Mouse (Mus musculus): ENCODE measurements around the gene Dusp16. TPM values are rescaled to one million over a fixed set of nuclear protein-coding genes. Genes with fewer than 3 reads are reported as not detected.
A peak's percentile ranks its signal among the peaks of the same experiment; 100 is the strongest.

The Dusp16 gene
- polyA plus RNA-seq, 1 experiment from 2014 or later: 6.1 TPM

- H3K4me2 ChIP-seq (ENCODE audit: low read depth, low read length): no peak overlapping the region
- no peaks in the 10 kb centered on the region for H3K4me1 ChIP-seq (ENCODE audit: control insufficient read depth, low read depth, low read length)
- no peak overlapping the region for H3K4me3 ChIP-seq (ENCODE audit: low read depth, low read length)
- 34% methylated on average over 5 of the region's 5 CpGs for whole genome bisulfite sequencing (ENCODE audit: insufficient replicate concordance)
- H3K9me3 ChIP-seq (replicated peaks; ENCODE audit: control insufficient read depth, low read length): no peaks in the 10 kb centered on the region
- H3K27ac ChIP-seq (ENCODE audit: low read length): no peak overlapping the region
- no peaks in the 10 kb centered on the region for H3K36me3 ChIP-seq (ENCODE audit: control insufficient read depth, insufficient read depth)
- no peaks in the 10 kb centered on the region for H3K27me3 ChIP-seq (ENCODE audit: control insufficient read depth, insufficient read depth, low read depth, low read length)
- ATAC-seq (ENCODE audit: low read depth): no peak
- H3K9ac ChIP-seq (ENCODE audit: low read depth, low read length): no peak overlapping the region
Measured at GRCm38 (mm10) chr6:134819741-134820140, 27.3 kb upstream of the Dusp16 start.

- Histone ChIP-seq H3K4me3 (ENCODE audit: low read depth, low read length) (no peak overlapping the region), H3K9me3 (replicated peaks; ENCODE audit: control insufficient read depth, low read length) (no peaks in the 10 kb centered on the region), H3K4me2 (ENCODE audit: low read depth, low read length) (no peak overlapping the region), H3K4me1 (ENCODE audit: control insufficient read depth, low read depth, low read length) (no peaks in the 10 kb centered on the region), H3K9ac (ENCODE audit: low read depth, low read length) (no peak overlapping the region), H3K36me3 (ENCODE audit: control insufficient read depth, insufficient read depth) (no peaks in the 10 kb centered on the region), H3K27ac (ENCODE audit: low read length) (no peak overlapping the region), H3K27me3 (ENCODE audit: control insufficient read depth, insufficient read depth, low read depth, low read length) (no peaks in the 10 kb centered on the region)
- 60% methylated on average over 12 of the region's 12 CpGs for WGBS (ENCODE audit: insufficient replicate concordance)
- ATAC-seq (ENCODE audit: low read depth): no peak
Measured at GRCm38 (mm10) chr6:134817051-134817928, 24.9 kb upstream of the Dusp16 start.

DNA sequence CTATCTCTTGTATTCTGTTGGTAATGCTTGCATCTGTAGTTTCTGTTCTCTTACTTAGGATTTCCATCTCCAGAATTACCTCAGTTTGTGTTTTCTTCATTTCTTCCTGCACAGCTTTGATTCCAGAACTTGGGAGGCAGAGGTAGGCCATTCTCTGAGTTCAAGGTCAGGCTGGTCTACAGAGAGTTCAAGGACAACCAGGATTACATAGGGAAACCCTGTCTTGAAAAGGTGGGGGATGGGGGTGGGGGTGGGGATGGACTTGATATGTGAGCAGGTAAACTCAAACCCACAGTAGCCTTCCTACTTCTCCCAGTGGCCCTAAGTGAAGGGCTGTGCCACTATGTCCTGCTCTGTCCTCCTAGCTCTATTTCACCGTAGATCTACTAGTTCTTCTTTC lies 20.6 kb upstream of the Dusp16 start:
- no peaks in the 10 kb centered on the region for H3K9me3 ChIP-seq (replicated peaks; ENCODE audit: control insufficient read depth, low read length)
- no peak overlapping the region for H3K9ac ChIP-seq (ENCODE audit: low read depth, low read length)
- ATAC-seq (ENCODE audit: low read depth): no peak
- H3K36me3 ChIP-seq (ENCODE audit: control insufficient read depth, insufficient read depth): no peaks in the 10 kb centered on the region
- no peaks in the 10 kb centered on the region for H3K27me3 ChIP-seq (ENCODE audit: control insufficient read depth, insufficient read depth, low read depth, low read length)
- WGBS (ENCODE audit: insufficient replicate concordance): 67% methylated on average over 1 of the region's 1 CpGs
- no peak overlapping the region for H3K4me2 ChIP-seq (ENCODE audit: low read depth, low read length)
- no peaks in the 10 kb centered on the region for H3K4me1 ChIP-seq (ENCODE audit: control insufficient read depth, low read depth, low read length)
- no peak overlapping the region for H3K4me3 ChIP-seq (ENCODE audit: low read depth, low read length)
- H3K27ac ChIP-seq (ENCODE audit: low read length): no peak overlapping the region

GRCm38 (mm10) chr6:134807794-134808193 lies 15.4 kb upstream of the Dusp16 start:
- Histone ChIP-seq H3K9ac (ENCODE audit: low read depth, low read length) (no peak overlapping the region), H3K27ac (ENCODE audit: low read length) (no peak overlapping the region), H3K4me3 (ENCODE audit: low read depth, low read length) (no peak overlapping the region), H3K27me3 (ENCODE audit: control insufficient read depth, insufficient read depth, low read depth, low read length) (no peaks in the 10 kb centered on the region; the same call in 1 of the 2 replicates), H3K4me1 (ENCODE audit: control insufficient read depth, low read depth, low read length) (no peaks in the 10 kb centered on the region), H3K36me3 (ENCODE audit: control insufficient read depth, insufficient read depth) (no peaks in the 10 kb centered on the region), H3K4me2 (ENCODE audit: low read depth, low read length) (no peak overlapping the region), H3K9me3 (replicated peaks; ENCODE audit: control insufficient read depth, low read length) (no peaks in the 10 kb centered on the region)
- WGBS (ENCODE audit: insufficient replicate concordance): 80% methylated on average over 11 of the region's 11 CpGs
- no peak for ATAC-seq (ENCODE audit: low read depth)

DNA sequence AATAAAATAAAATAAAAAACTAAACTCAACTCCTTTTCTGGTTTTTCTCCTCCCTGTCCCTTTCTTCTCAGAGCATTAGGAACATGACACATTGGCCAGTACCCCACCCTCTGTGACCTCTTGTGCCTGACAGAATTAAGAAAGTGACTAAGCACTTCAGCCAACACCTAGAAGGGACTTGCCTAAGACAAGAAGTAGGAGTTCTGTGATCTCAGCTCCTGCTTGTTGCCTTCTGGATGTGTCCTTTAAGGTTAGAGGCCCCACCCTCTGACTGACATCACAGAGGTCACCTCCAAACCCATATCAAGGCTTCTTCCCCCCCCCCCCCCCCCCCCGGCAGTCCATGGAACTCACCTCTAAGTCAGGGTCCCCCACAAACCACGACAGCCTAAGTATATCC lies 14.7 kb upstream of the Dusp16 start:
- 47% methylated on average over 1 of the region's 2 CpGs for WGBS (ENCODE audit: insufficient replicate concordance)
- H3K27ac ChIP-seq (ENCODE audit: low read length): no peak overlapping the region
- no peaks in the 10 kb centered on the region for H3K4me1 ChIP-seq (ENCODE audit: control insufficient read depth, low read depth, low read length)
- no peak overlapping the region for H3K4me3 ChIP-seq (ENCODE audit: low read depth, low read length)
- H3K9ac ChIP-seq (ENCODE audit: low read depth, low read length): no peak overlapping the region
- H3K36me3 ChIP-seq (ENCODE audit: control insufficient read depth, insufficient read depth): no peaks in the 10 kb centered on the region
- H3K27me3 ChIP-seq (ENCODE audit: control insufficient read depth, insufficient read depth, low read depth, low read length): no peaks in the 10 kb centered on the region; the same call in 1 of the 2 replicates
- H3K9me3 ChIP-seq (replicated peaks; ENCODE audit: control insufficient read depth, low read length): no peaks in the 10 kb centered on the region
- no peak overlapping the region for H3K4me2 ChIP-seq (ENCODE audit: low read depth, low read length)
- ATAC-seq (ENCODE audit: low read depth): no peak

DNA sequence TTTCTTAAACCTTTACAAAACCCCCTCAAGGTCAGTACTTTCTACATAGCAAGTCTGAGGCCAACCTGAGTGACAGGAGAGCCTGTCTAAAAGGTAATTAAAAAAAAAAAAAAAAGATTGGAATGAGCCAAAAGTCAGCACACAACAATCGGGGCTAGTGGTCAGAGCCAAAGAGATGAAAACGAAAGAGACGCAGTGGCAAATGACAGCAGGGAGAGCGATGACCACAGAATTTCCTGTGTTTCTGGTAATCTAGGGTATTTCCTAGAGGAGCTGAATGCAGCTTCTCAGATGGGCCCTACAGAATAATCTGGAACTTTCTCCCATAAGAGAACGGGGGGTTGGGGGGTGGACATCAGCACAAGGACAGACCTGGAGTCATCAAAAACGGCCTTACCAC lies 13.7 kb upstream of the Dusp16 start:
- Histone ChIP-seq H3K27ac (ENCODE audit: low read length) (no peak overlapping the region), H3K4me1 (ENCODE audit: control insufficient read depth, low read depth, low read length) (no peaks in the 10 kb centered on the region), H3K27me3 (ENCODE audit: control insufficient read depth, insufficient read depth, low read depth, low read length) (no peaks in the 10 kb centered on the region; the same call in 1 of the 2 replicates), H3K4me2 (ENCODE audit: low read depth, low read length) (no peak overlapping the region), H3K4me3 (ENCODE audit: low read depth, low read length) (no peak overlapping the region), H3K36me3 (ENCODE audit: control insufficient read depth, insufficient read depth) (no peaks in the 10 kb centered on the region), H3K9me3 (replicated peaks; ENCODE audit: control insufficient read depth, low read length) (no peaks in the 10 kb centered on the region), H3K9ac (ENCODE audit: low read depth, low read length) (no peak overlapping the region)
- no peak for ATAC-seq (ENCODE audit: low read depth)
- WGBS (ENCODE audit: insufficient replicate concordance): 45% methylated on average over 6 of the region's 6 CpGs

DNA sequence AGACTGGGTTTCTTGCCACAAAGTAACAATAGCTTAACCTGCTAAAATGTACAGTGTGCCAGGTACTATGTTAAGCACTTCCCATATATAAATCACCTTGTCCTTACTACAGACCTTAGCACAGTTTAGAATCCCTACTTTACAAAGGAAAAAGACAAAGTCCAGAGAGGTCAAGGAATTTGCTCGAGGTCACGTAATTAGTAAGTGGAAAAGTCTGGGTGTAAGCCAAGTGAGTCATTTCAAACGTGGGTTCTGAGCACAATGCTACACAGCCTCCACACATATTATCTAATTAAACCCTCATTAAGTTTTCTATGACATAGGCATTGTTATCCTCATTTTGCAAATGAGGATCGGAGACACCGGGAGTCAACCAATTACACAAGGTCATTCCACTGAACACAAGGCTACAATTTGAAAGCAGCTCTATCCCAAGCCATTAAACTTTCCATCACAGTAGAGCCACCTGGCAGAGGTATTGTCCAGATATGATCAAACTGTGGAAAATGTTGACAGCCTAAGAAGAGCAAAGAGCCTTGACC lies 12.4 kb upstream of the Dusp16 start:
- Histone ChIP-seq H3K4me2 (ENCODE audit: low read depth, low read length) (no peak overlapping the region), H3K4me1 (ENCODE audit: control insufficient read depth, low read depth, low read length) (no peaks in the 10 kb centered on the region), H3K36me3 (ENCODE audit: control insufficient read depth, insufficient read depth) (no peaks in the 10 kb centered on the region), H3K9ac (ENCODE audit: low read depth, low read length) (no peak overlapping the region), H3K9me3 (replicated peaks; ENCODE audit: control insufficient read depth, low read length) (no peaks in the 10 kb centered on the region), H3K27ac (ENCODE audit: low read length) (no peak overlapping the region), H3K4me3 (ENCODE audit: low read depth, low read length) (no peak overlapping the region), H3K27me3 (ENCODE audit: control insufficient read depth, insufficient read depth, low read depth, low read length) (no peaks in the 10 kb centered on the region; the same call in 1 of the 2 replicates)
- 72% methylated on average over 5 of the region's 5 CpGs for WGBS (ENCODE audit: insufficient replicate concordance)
- no peak for ATAC-seq (ENCODE audit: low read depth)

DNA sequence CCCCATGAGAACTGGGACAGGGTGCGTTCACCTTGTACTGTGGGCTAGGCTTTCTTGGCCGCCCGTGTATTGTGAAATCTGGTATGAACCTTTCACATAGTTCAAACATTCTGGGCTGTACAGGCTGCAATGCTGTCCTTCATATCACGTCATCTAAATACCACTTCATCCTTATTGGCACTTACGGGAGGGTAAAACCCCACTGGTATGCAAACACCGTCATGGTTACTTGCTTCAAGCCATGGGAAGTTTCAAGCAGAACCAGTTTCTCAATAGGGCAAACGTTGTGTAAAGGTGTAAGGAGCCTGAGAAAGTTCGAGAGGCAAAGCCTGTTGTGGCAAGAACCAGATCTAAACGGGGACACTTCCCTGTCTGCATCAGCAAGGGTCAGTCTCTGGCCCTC lies 10.2 kb upstream of the Dusp16 start:
- Histone ChIP-seq H3K27me3 (ENCODE audit: control insufficient read depth, insufficient read depth, low read depth, low read length) (no peaks in the 10 kb centered on the region; the same call in 1 of the 2 replicates), H3K4me2 (ENCODE audit: low read depth, low read length) (no peak overlapping the region), H3K36me3 (ENCODE audit: control insufficient read depth, insufficient read depth) (no peaks in the 10 kb centered on the region), H3K9ac (ENCODE audit: low read depth, low read length) (no peak overlapping the region), H3K4me3 (ENCODE audit: low read depth, low read length) (no peak overlapping the region), H3K27ac (ENCODE audit: low read length) (no peak overlapping the region), H3K9me3 (replicated peaks; ENCODE audit: control insufficient read depth, low read length) (no peaks in the 10 kb centered on the region), H3K4me1 (ENCODE audit: control insufficient read depth, low read depth, low read length) (no peaks in the 10 kb centered on the region)
- ATAC-seq (ENCODE audit: low read depth): peak; percentile 80
- WGBS (ENCODE audit: insufficient replicate concordance): 52% methylated on average over 9 of the region's 9 CpGs

- H3K4me3 ChIP-seq (ENCODE audit: low read depth, low read length): no peak overlapping the region
- ATAC-seq (ENCODE audit: low read depth): no peak
- H3K4me2 ChIP-seq (ENCODE audit: low read depth, low read length): no peak overlapping the region
- no peaks in the 10 kb centered on the region; the same call in 1 of the 2 replicates for H3K27me3 ChIP-seq (ENCODE audit: control insufficient read depth, insufficient read depth, low read depth, low read length)
- H3K9ac ChIP-seq (ENCODE audit: low read depth, low read length): no peak overlapping the region
- no peaks in the 10 kb centered on the region for H3K4me1 ChIP-seq (ENCODE audit: control insufficient read depth, low read depth, low read length)
- no peaks in the 10 kb centered on the region for H3K36me3 ChIP-seq (ENCODE audit: control insufficient read depth, insufficient read depth)
- no peaks in the 10 kb centered on the region for H3K9me3 ChIP-seq (replicated peaks; ENCODE audit: control insufficient read depth, low read length)
- H3K27ac ChIP-seq (ENCODE audit: low read length): no peak overlapping the region
- WGBS (ENCODE audit: insufficient replicate concordance): 75% methylated on average over 1 of the region's 1 CpGs
Measured at GRCm38 (mm10) chr6:134801483-134801882, 9.1 kb upstream of the Dusp16 start.
